Mouse (Mus musculus) ovary, adult 10 weeks (tissue): ENCODE results near the gene Slc39a13. TPM values are rescaled to one million over a fixed set of nuclear protein-coding genes. Genes with fewer than 3 reads are reported as not detected.

Experiments
- polyA plus RNA-seq: library from polyadenylated mRNA; stranded (reverse); fragments of 350-450 nt; fragmentation: Illumina TruSeq; extraction: RNeasy Lipid Tissue Mini Kit (QIAGEN cat#74804); gene quantifications from one replicate; pipeline ENCODE4 v1.2.3, GENCODE M21; 2014

The Slc39a13 gene
- polyA plus RNA-seq = 2.9 TPM

GRCm38 (mm10) chr2:91070076-91070800 lies at the start of gene Slc39a13:
TSS of gene Slc39a13 (minus strand) at chr2:91070417.

GRCm38 (mm10) chr2:91117585-91118275 lies 47.5 kb upstream of the Slc39a13 start, which contains the start of gene Mybpc3:
TSS of gene Mybpc3 (plus strand) at chr2:91118144.

GRCm38 (mm10) chr2:91081775-91082695 lies 11.8 kb upstream of the Slc39a13 start, which contains the start of gene Spi1:
TSS of gene Spi1 (plus strand) at chr2:91082390.

GRCm38 (mm10) chr2:91053934-91054382 lies 16.3 kb downstream of the Slc39a13 start, which contains the start of gene Psmc3:
TSS of gene Psmc3 (plus strand) at chr2:91054009.

GRCm38 (mm10) chr2:91035385-91035784 lies 34.8 kb downstream of the Slc39a13 start, which contains the start of gene Rapsn:
TSS of gene Rapsn (plus strand) at chr2:91035620.

Other genes starting within 250 kb of the Slc39a13 start
- gene Mtch2, start 223.3 kb downstream of the Slc39a13 start, polyA plus RNA-seq = 297 TPM
- not detected for gene C1qtnf4, start 184.6 kb downstream of the Slc39a13 start, polyA plus RNA-seq
- gene Kbtbd4, start 165.7 kb downstream of the Slc39a13 start, polyA plus RNA-seq = 14.3 TPM
- gene Ndufs3, start 165.6 kb downstream of the Slc39a13 start, polyA plus RNA-seq = 128 TPM
- gene Celf1, start 130.0 kb downstream of the Slc39a13 start, polyA plus RNA-seq = 160 TPM
- not detected for gene Rapsn, start 34.8 kb downstream of the Slc39a13 start, polyA plus RNA-seq
- 177 TPM for gene Psmc3, start 16.4 kb downstream of the Slc39a13 start, polyA plus RNA-seq
- 2.4 TPM for gene Spi1, start 12.0 kb upstream of the Slc39a13 start, polyA plus RNA-seq
- gene Mybpc3, start 47.7 kb upstream of the Slc39a13 start, polyA plus RNA-seq = 0.63 TPM
- 2.8 TPM for gene Madd, start 113.4 kb upstream of the Slc39a13 start, polyA plus RNA-seq
- gene Nr1h3, start 132.4 kb upstream of the Slc39a13 start, polyA plus RNA-seq = not detected
- 56.3 TPM for gene Acp2, start 132.5 kb upstream of the Slc39a13 start, polyA plus RNA-seq
- 10.2 TPM for gene Ddb2, start 166.6 kb upstream of the Slc39a13 start, polyA plus RNA-seq
- gene Pacsin3, start 185.5 kb upstream of the Slc39a13 start, polyA plus RNA-seq = 0.97 TPM
- gene Arfgap2, start 194.6 kb upstream of the Slc39a13 start, polyA plus RNA-seq = 19.5 TPM